Mouse (Mus musculus) kidney, adult 2 months (tissue): ENCODE results near the gene Szt2. TPM values are rescaled to one million over a fixed set of nuclear protein-coding genes. Genes with fewer than 3 reads are reported as not detected.
A peak's percentile ranks its signal among the peaks of the same experiment; 100 is the strongest.

Experiments
- DNase-seq: peaks from one replicate; pipeline ENCODE4 v3.0.0; 2021
- H3K27ac ChIP-seq: fragments of 200-500 bp; 2 replicates; pipeline ENCODE4 v1.5.1; 2012; ENCODE audit warnings: low read depth, low read length, control low read depth, inconsistent platforms; ENCODE audit not compliant: insufficient read depth
- H3K27me3 ChIP-seq: fragments of 200-500 bp; replicated peaks from 2 replicates; pipeline ENCODE4 v1.6.1; 2012; ENCODE audit warnings: mild to moderate bottlenecking, moderate library complexity, low read length, inconsistent platforms; ENCODE audit not compliant: control insufficient read depth, insufficient read depth
- H3K36me3 ChIP-seq: fragments of 200-500 bp; 2 replicates; pipeline ENCODE4 v1.6.1; 2012; ENCODE audit warnings: mild to moderate bottlenecking, moderate library complexity, low read length, inconsistent platforms; ENCODE audit not compliant: control insufficient read depth, insufficient read depth
- H3K4me1 ChIP-seq: fragments of 200-500 bp; 2 replicates; pipeline ENCODE4 v1.6.1; 2011; ENCODE audit warnings: low read length; ENCODE audit not compliant: control insufficient read depth, insufficient read depth
- H3K4me3 ChIP-seq: fragments of 200-500 bp; 2 replicates; pipeline ENCODE4 v1.5.1; 2011; ENCODE audit warnings: mild to moderate bottlenecking, low read depth, low read length, control low read depth; ENCODE audit not compliant: insufficient read depth
- CTCF ChIP-seq: fragments of 200-500 bp; conservative IDR thresholded peaks from 2 replicates; pipeline ENCODE4 v1.5.1; 2011; ENCODE audit warnings: low read depth, mild to moderate bottlenecking, control low read depth, low read length, moderate library complexity, mixed read lengths; ENCODE audit not compliant: insufficient read depth, insufficient read length
- POLR2A ChIP-seq: fragments of 200-500 bp; IDR thresholded peaks from one replicate; pipeline ENCODE4 v1.6.1; 2011; ENCODE audit warnings: low read depth, low read length, control low read depth
- WGBS: fragments of 180-500 bp; shearing (Covaris S2); methylation state at CpG from one replicate; pipeline ENCODE4 v1.1.7; 2018; 5-methylcytosine and 5-hydroxymethylcytosine counted together
- polyA plus RNA-seq: library from polyadenylated mRNA; depleted of rRNA; stranded (reverse); fragments of >200 nt; gene quantifications from 2 replicates; pipeline ENCODE4 v1.2.3, GENCODE M21; 2012

The Szt2 gene
- polyA plus RNA-seq, 1 experiment: 20.1 TPM

DNA sequence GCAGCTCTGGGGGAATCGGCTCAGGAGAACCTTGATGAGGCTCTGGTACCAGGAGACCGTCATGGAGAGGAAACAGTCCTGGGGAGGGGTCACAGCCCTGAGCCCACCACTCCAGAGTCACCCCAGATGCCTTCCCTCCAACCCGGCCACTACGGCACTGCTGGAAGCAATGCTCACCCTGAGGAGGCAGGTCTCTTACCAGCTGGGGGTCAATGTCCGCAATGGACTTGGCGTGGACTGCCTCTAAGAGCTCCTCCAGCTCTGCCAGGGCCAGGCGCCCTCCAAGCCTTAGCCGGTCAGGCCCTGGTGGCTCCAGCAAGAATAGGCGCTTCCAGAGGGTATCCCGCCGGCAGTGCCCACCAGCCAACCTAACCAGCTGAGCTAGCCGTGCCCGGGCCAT lies 44.4 kb downstream of the Szt2 start:
- DNase-seq: peak; percentile 86
- WGBS: 81% methylated on average over 13 of the region's 13 CpGs
- Histone ChIP-seq H3K36me3 (no peaks in the 10 kb centered on the region), H3K27ac (no peak overlapping the region), H3K4me3 (no peak overlapping the region), H3K27me3 (no peaks in the 10 kb centered on the region), H3K4me1 (peaks cover 9% of the 10 kb centered on the region; the same call in 1 of the 2 replicates)
- TF ChIP-seq CTCF: no peak

GRCm38 (mm10) chr4:118363985-118364384 lies 45.1 kb downstream of the Szt2 start:
- WGBS: 96% methylated on average over 3 of the region's 3 CpGs
- Histone ChIP-seq H3K27ac (no peak overlapping the region), H3K4me3 (no peak overlapping the region), H3K36me3 (no peaks in the 10 kb centered on the region), H3K27me3 (no peaks in the 10 kb centered on the region), H3K4me1 (peaks cover 12% of the 10 kb centered on the region; the same call in 1 of the 2 replicates)
- no peak for DNase-seq
- TF ChIP-seq POLR2A (no peak), CTCF (no peak)

DNA sequence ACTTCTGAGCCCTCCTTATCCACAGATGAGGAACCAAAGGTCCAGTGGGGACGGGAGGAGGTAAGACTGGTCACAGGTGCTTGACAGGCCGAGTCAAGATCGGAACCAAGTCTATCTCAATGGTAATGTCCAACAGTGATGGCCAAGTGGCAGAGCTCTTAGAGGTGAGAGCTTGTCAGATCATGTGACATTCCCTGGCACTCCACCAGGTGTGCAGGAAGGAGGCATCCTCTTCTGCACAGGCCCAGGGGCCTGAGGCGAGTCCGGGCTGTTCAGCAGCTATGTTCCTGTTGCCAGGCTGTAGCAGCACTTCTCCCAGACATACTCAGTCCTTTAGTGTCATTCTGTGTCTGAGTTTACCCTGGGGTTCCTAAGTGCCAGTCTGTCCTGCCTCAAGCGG lies 46.2 kb downstream of the Szt2 start:
- Histone ChIP-seq H3K4me1 (peaks cover 12% of the 10 kb centered on the region; the same call in 1 of the 2 replicates), H3K27me3 (no peaks in the 10 kb centered on the region), H3K27ac (no peak overlapping the region), H3K4me3 (no peak overlapping the region), H3K36me3 (no peaks in the 10 kb centered on the region)
- no peak for TF ChIP-seq POLR2A
- peak; percentile 67 for DNase-seq
- 73% methylated on average over 6 of the region's 6 CpGs for WGBS

GRCm38 (mm10) chr4:118361451-118361850 lies 47.6 kb downstream of the Szt2 start:
- H3K27ac ChIP-seq: no peak overlapping the region
- WGBS: 94% methylated on average over 5 of the region's 5 CpGs
- H3K27me3 ChIP-seq: no peaks in the 10 kb centered on the region
- H3K4me1 ChIP-seq: peaks cover 14% of the 10 kb centered on the region; the same call in 1 of the 2 replicates
- H3K36me3 ChIP-seq: no peaks in the 10 kb centered on the region
- no peak for TF ChIP-seq POLR2A
- no peak for TF ChIP-seq CTCF
- DNase-seq: no peak
- no peak overlapping the region for H3K4me3 ChIP-seq

- DNase-seq: peak; percentile 89
- H3K27ac ChIP-seq: peak overlapping the region; percentile 64
- H3K27me3 ChIP-seq: no peaks in the 10 kb centered on the region
Measured at GRCm38 (mm10) chr4:118359896-118360720, 49.0 kb downstream of the Szt2 start.

DNA sequence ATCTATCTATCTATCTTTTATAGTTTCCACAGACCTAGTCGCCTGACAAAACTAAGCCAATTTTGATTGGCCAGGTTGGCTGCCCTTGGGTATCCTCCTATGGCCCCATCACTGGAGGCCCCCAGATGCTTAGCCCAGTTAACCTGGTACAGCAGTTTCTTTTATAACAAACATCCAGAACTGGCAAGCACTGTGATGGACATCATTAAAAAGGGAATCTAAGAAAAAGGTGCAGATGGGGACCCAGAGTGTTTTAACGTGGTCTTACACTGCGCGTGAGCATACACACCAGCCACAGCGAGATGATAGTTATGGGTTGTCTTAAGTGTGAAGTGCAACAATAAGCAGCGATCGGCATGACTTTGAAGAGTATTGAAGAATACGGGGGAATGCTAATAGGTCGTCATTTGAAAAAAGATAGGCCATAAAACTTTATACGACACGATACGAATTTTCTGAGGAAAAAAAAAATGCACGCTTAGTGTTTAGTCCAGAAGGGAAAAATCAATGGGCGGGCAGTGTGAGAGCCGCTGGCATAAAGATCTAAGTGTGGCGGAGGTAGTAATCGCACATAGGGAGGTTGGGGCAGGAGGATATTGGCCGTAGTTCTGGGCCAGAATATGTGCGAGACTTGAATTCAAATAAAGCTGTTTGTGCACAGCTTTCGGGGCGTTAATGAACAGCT lies 49.7 kb downstream of the Szt2 start:
- TF ChIP-seq POLR2A (no peak), CTCF (no peak)
- 14% methylated on average over 21 of the region's 21 CpGs for WGBS
- no peaks in the 10 kb centered on the region for H3K36me3 ChIP-seq
- H3K4me1 ChIP-seq: peaks cover 16% of the 10 kb centered on the region; the same call in 1 of the 2 replicates
- peak overlapping the region; percentile 80 for H3K4me3 ChIP-seq
- no peaks in the 10 kb centered on the region for H3K27me3 ChIP-seq
- DNase-seq: no peak
- peak overlapping the region; percentile 41 for H3K27ac ChIP-seq

More at GRCm38 (mm10) chr4:118359896-118360720, 49.0 kb downstream of the Szt2 start:
- peak overlapping the region; percentile 80 for H3K4me3 ChIP-seq
- 4% methylated on average over 54 of the region's 54 CpGs for WGBS
- TF ChIP-seq POLR2A: peak; percentile 21
- no peak for TF ChIP-seq CTCF
- H3K36me3 ChIP-seq: no peaks in the 10 kb centered on the region
- peaks cover 16% of the 10 kb centered on the region; the same call in 1 of the 2 replicates for H3K4me1 ChIP-seq
